Mouse (Mus musculus): Measurements from ENCODE around the gene Itga7. TPM values are rescaled to one million over a fixed set of nuclear protein-coding genes. Genes with fewer than 3 reads are reported as not detected.

Itga7 gene
- polyA plus RNA-seq, 1 experiment = 0.71 TPM

GRCm38 (mm10) chr10:128902409-128902988, 31.1 kb upstream of the Itga7 start:
- TF ChIP-seq GATA1 (IDR thresholded peaks at IDR 0.05; ENCODE audit: low read length) = no peak

- no peak for TF ChIP-seq GATA1 (IDR thresholded peaks at IDR 0.05; ENCODE audit: low read length)
Measured at GRCm38 (mm10) chr10:128904812-128905211, 28.8 kb upstream of the Itga7 start.

- TF ChIP-seq GATA1 (IDR thresholded peaks at IDR 0.05; ENCODE audit: low read length) = no peak
Measured at GRCm38 (mm10) chr10:128908778-128909448, 24.7 kb upstream of the Itga7 start.

GRCm38 (mm10) chr10:128909567-128910028, 24.0 kb upstream of the Itga7 start:
- TF ChIP-seq GATA1 (IDR thresholded peaks at IDR 0.05; ENCODE audit: low read length) = no peak

- TF ChIP-seq GATA1 (IDR thresholded peaks at IDR 0.05; ENCODE audit: low read length) = no peak
Measured at GRCm38 (mm10) chr10:128910066-128910841, 23.4 kb upstream of the Itga7 start.

- TF ChIP-seq GATA1 (IDR thresholded peaks at IDR 0.05; ENCODE audit: low read length) = no peak
Measured at GRCm38 (mm10) chr10:128911430-128911829, 22.2 kb upstream of the Itga7 start.

- no peak for TF ChIP-seq GATA1 (IDR thresholded peaks at IDR 0.05; ENCODE audit: low read length)
Measured at GRCm38 (mm10) chr10:128912268-128912667, 21.4 kb upstream of the Itga7 start.

- no peak for TF ChIP-seq GATA1 (IDR thresholded peaks at IDR 0.05; ENCODE audit: low read length)
Measured at GRCm38 (mm10) chr10:128912791-128913190, 20.8 kb upstream of the Itga7 start.

GRCm38 (mm10) chr10:128913219-128913618, 20.4 kb upstream of the Itga7 start:
- TF ChIP-seq GATA1 (IDR thresholded peaks at IDR 0.05; ENCODE audit: low read length) = no peak

GRCm38 (mm10) chr10:128913696-128914095, 19.9 kb upstream of the Itga7 start:
- no peak for TF ChIP-seq GATA1 (IDR thresholded peaks at IDR 0.05; ENCODE audit: low read length)

GRCm38 (mm10) chr10:128915550-128915949, 18.1 kb upstream of the Itga7 start:
- TF ChIP-seq GATA1 (IDR thresholded peaks at IDR 0.05; ENCODE audit: low read length) = no peak

- no peak for TF ChIP-seq GATA1 (IDR thresholded peaks at IDR 0.05; ENCODE audit: low read length)
Measured at GRCm38 (mm10) chr10:128916665-128917064, 17.0 kb upstream of the Itga7 start.

- TF ChIP-seq GATA1 (IDR thresholded peaks at IDR 0.05; ENCODE audit: low read length) = no peak
Measured at GRCm38 (mm10) chr10:128917400-128917799, 16.2 kb upstream of the Itga7 start.

GRCm38 (mm10) chr10:128918246-128918645, 15.4 kb upstream of the Itga7 start:
- TF ChIP-seq GATA1 (IDR thresholded peaks at IDR 0.05; ENCODE audit: low read length) = no peak

- TF ChIP-seq GATA1 (IDR thresholded peaks at IDR 0.05; ENCODE audit: low read length) = no peak
Measured at GRCm38 (mm10) chr10:128919203-128919631, 14.4 kb upstream of the Itga7 start.

- no peak for TF ChIP-seq GATA1 (IDR thresholded peaks at IDR 0.05; ENCODE audit: low read length)
Measured at GRCm38 (mm10) chr10:128919966-128920365, 13.7 kb upstream of the Itga7 start.
